Mouse (Mus musculus) bone marrow macrophage, adult 2 months (primary cell): ENCODE measurements around the gene Aff1.

Experiments used
- CTCF ChIP-seq: IDR thresholded peaks from 2 replicates; pipeline ENCODE4 v1.5.1; 2012; ENCODE audit warnings: low read depth, mild to moderate bottlenecking, low read length, moderate library complexity
- POLR2A ChIP-seq: IDR thresholded peaks from 2 replicates; pipeline ENCODE4 v1.6.1; 2012; ENCODE audit warnings: mild to moderate bottlenecking, low read depth, low read length, borderline replicate concordance

DNA sequence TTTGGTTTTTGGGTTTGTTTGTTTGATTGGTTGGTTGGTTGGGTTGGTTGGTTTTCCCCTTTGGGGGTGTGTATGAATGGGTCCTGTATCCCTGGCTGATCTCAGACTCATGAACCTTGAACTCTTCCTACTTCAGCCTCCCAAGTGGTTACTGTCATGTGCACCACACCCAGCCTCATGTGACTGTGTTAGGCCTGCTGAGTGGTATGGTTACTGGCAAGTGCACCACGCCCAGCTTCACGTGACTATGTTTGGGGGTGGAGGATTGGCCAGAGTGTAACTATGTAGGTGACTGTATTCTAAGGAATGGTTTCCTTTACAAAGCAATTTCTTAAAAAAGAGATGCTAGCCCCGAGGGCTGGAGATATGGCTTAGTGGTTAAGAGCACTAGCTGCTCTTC is 16.9 kb downstream of the Aff1 start:
- no peak for TF ChIP-seq CTCF
- no peak for TF ChIP-seq POLR2A
